Mouse (Mus musculus): ENCODE results near the gene Ddx46. TPM values are rescaled to one million over a fixed set of nuclear protein-coding genes. Genes with fewer than 3 reads are reported as not detected.

Gene Ddx46
- polyA plus RNA-seq (2015; fragmentation: Nextera tagmentation; extraction: Ambion mirVana), result 23.9 and 24.1 TPM in 2 replicates

DNA sequence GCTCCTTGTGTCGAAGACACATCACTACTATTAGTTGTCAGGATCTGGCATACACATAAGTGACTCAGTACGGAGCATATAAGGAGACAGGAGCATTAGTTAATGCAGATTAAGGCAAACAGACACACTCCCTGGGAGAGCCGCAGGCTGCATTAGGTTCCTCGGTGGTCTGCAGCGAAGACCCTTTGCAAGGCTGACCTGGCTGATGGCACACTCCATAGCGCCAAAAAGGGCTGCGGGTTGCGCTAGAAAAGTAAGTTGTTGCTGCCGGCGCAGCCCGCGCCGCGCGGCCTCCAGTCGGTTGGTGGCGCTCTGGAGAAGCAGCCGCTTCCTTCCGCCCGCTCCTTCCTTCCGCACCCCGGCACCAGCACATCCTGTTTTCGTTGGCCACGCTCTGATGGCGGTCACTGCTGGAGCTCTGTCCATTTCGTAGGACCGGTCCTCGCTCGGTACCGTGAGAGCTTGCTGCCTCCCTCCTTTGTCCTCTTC is at the start of gene Ddx46:
Gene Ddx46 (plus strand): TSS at position 389 of the 489 bp plus-strand sequence.
- no peaks in the 10 kb centered on the region for H3K9me3 ChIP-seq
- peaks cover 20% of the 10 kb centered on the region for H3K4me1 ChIP-seq (replicated peaks)
- H3K27ac ChIP-seq (replicated peaks), result peak within 1 kb of the TSS; percentile 83
- H3K27me3 ChIP-seq, result no peaks in the 10 kb centered on the region
- H3K36me3 ChIP-seq, result peaks cover 49% of the 10 kb centered on the region
- peak within 1 kb of the TSS; percentile 92 for H3K9ac ChIP-seq
- peak; percentile 92 for ATAC-seq (ENCODE audit: low FRiP score, low read depth)
- peak within 1 kb of the TSS; percentile 88 for H3K4me2 ChIP-seq
- peak within 1 kb of the TSS; percentile 100 for H3K4me3 ChIP-seq
- 6% methylated on average over 30 of the region's 30 CpGs for WGBS

GRCm38 (mm10) chr13:55591961-55592490 is 42.8 kb upstream of the Ddx46 start:
- Histone ChIP-seq H3K4me2 (peak overlapping the region; percentile 74; the same call in 1 of the 2 replicates), H3K9me3 (no peaks in the 10 kb centered on the region), H3K4me1 (replicated peaks) (peaks cover 24% of the 10 kb centered on the region), H3K36me3 (peaks cover 25% of the 10 kb centered on the region), H3K4me3 (no peak overlapping the region), H3K27me3 (no peaks in the 10 kb centered on the region), H3K9ac (no peak overlapping the region), H3K27ac (replicated peaks) (peak overlapping the region; percentile 87; the same call in 1 of the 2 replicates)
- WGBS, result 74% methylated on average over 4 of the region's 4 CpGs
- no peak for ATAC-seq (ENCODE audit: low FRiP score, low read depth)

DNA sequence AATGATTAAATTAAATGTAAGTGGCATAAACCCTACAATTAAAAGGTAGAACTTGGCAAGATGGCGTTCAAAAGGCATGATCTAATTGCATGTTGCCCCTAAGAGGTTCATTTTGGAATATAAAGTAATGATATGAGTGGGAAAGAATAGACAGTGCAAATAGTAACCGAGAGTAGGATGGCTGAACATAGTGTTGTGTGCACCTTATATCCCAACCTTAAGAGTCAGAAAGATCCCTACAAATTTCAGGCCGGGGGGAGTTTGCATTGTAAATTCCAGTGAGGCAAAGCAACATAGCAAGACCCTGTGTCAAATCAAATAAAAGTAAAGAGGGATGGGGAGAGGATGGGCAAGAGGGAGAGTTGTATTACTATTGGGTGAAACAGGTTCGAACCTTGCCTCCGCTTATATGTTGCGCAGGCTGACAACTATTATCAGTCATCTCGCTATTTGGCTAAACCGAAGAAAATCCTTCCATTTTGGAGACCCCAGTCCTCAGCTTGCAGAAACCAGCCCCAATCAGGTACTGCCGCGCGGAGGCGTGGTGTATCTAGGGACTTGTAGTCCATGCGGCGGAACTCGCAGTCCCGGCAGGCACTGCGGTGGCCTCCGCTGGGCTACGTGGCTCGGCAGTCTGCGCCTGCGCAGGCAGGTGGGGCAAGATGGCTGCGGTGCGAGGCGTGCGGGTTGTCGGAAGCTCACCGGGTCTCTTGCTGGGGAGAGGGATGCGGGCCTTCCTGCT is 42.1 kb upstream of the Ddx46 start:
- Histone ChIP-seq H3K4me2 (peak overlapping the region; percentile 74), H3K27me3 (no peaks in the 10 kb centered on the region), H3K36me3 (peaks cover 31% of the 10 kb centered on the region), H3K9ac (peak overlapping the region; percentile 79), H3K4me3 (peak overlapping the region; percentile 82), H3K4me1 (replicated peaks) (peaks cover 24% of the 10 kb centered on the region), H3K27ac (replicated peaks) (peak overlapping the region; percentile 87), H3K9me3 (no peaks in the 10 kb centered on the region)
- 5% methylated on average over 29 of the region's 29 CpGs for WGBS
- peak; percentile 99 for ATAC-seq (ENCODE audit: low FRiP score, low read depth)

- H3K4me2 ChIP-seq, result peak overlapping the region; percentile 74
- no peaks in the 10 kb centered on the region for H3K27me3 ChIP-seq
- ATAC-seq (ENCODE audit: low FRiP score, low read depth), result peak; percentile 67
- H3K4me3 ChIP-seq, result peak overlapping the region; percentile 82
- H3K36me3 ChIP-seq, result peaks cover 36% of the 10 kb centered on the region
- peak overlapping the region; percentile 79 for H3K9ac ChIP-seq
- H3K9me3 ChIP-seq, result no peaks in the 10 kb centered on the region
- WGBS, result 1% methylated on average over 31 of the region's 31 CpGs
- H3K4me1 ChIP-seq (replicated peaks), result peaks cover 24% of the 10 kb centered on the region
- peak overlapping the region; percentile 87 for H3K27ac ChIP-seq (replicated peaks)
Measured at GRCm38 (mm10) chr13:55593254-55593747, 41.5 kb upstream of the Ddx46 start.

GRCm38 (mm10) chr13:55595375-55595774 is 39.5 kb upstream of the Ddx46 start:
- Histone ChIP-seq H3K4me3 (no peak overlapping the region), H3K4me1 (replicated peaks) (peaks cover 31% of the 10 kb centered on the region), H3K27ac (replicated peaks) (no peak overlapping the region), H3K9ac (no peak overlapping the region), H3K9me3 (no peaks in the 10 kb centered on the region), H3K36me3 (peaks cover 36% of the 10 kb centered on the region), H3K4me2 (no peak overlapping the region), H3K27me3 (no peaks in the 10 kb centered on the region)
- 73% methylated on average over 12 of the region's 12 CpGs for WGBS
- no peak for ATAC-seq (ENCODE audit: low FRiP score, low read depth)

DNA sequence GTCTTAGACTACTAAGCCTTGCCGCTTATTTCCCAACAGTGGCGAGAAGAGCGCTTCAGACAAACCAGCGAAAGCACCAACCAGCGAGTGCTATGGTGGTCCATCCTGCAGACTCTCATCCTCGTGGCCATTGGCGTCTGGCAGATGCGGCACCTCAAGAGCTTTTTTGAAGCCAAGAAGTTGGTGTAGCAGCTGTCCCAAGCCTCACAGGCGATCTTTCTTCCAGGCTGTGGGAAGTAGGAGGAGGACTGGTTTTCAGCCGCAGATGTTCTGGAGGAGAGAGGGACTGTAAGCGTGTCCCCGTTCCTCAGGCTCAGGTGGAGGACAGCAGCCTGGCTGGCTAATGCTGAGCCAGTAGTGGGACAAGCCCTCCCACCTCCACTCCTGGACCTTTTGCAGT is 38.0 kb upstream of the Ddx46 start:
- Histone ChIP-seq H3K4me1 (replicated peaks) (peaks cover 45% of the 10 kb centered on the region), H3K4me3 (no peak overlapping the region), H3K9me3 (no peaks in the 10 kb centered on the region), H3K27me3 (no peaks in the 10 kb centered on the region), H3K36me3 (peaks cover 36% of the 10 kb centered on the region), H3K4me2 (no peak overlapping the region), H3K27ac (replicated peaks) (no peak overlapping the region), H3K9ac (no peak overlapping the region)
- ATAC-seq (ENCODE audit: low FRiP score, low read depth), result no peak
- WGBS, result 96% methylated on average over 12 of the region's 12 CpGs

DNA sequence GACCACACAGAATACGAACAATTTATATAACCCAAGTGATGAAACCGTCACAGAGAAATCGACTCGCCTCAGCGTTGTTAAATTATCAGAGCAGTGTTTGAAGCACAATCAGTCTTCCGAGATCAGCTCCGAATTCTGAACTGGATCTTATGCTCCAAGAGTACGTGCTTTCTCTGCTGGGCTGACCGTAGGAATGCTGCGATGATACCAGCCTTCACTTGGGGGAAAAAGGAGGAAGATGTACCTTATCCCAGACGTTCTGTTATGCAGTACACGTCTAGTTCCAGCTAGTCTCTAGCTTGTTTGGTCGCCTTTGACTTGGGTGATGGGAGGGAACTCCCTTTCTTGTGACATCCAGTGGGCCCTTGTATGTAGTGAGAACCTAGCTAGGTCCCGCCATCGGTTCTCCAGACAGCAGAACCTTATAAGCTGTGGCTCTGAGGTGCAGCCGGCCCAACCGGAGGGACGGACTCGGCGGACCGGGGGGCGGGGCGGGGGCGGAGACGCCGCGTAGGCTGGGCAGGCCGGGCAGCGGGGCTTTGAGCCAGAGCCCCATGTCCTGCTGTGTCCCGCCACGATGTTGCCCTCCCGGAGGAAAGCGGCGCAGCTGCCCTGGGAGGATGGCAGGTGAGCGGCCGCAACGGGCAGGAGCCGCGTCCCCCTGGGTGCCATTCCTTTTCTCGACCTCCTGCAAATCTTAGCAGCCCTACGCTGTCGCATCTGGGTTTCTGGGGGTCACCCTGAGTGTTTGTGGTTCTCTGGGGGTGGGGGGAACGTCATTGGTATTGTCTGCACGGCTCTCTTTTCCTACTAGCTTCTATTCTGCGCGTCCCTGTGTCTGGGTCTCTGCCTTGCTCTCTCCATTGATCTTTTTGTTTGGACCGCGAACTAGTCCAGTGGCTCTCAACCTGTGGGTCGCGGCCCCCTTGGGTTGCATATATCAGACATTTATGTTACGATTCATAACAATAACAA is 35.0 kb upstream of the Ddx46 start, which contains the start of gene B4galt7:
Gene B4galt7 (plus strand): TSS at position 331 of the 975 bp plus-strand sequence.
- peak within 1 kb of the TSS; percentile 78 for H3K27ac ChIP-seq (replicated peaks)
- no peaks in the 10 kb centered on the region for H3K9me3 ChIP-seq
- 10% methylated on average over 51 of the region's 51 CpGs for WGBS
- peak within 1 kb of the TSS; percentile 83 for H3K4me2 ChIP-seq
- H3K4me3 ChIP-seq, result peak within 1 kb of the TSS; percentile 86
- peaks cover 39% of the 10 kb centered on the region for H3K36me3 ChIP-seq
- H3K9ac ChIP-seq, result peak within 1 kb of the TSS; percentile 88
- H3K27me3 ChIP-seq, result no peaks in the 10 kb centered on the region
- H3K4me1 ChIP-seq (replicated peaks), result peaks cover 34% of the 10 kb centered on the region
- ATAC-seq (ENCODE audit: low FRiP score, low read depth), result peak; percentile 91

DNA sequence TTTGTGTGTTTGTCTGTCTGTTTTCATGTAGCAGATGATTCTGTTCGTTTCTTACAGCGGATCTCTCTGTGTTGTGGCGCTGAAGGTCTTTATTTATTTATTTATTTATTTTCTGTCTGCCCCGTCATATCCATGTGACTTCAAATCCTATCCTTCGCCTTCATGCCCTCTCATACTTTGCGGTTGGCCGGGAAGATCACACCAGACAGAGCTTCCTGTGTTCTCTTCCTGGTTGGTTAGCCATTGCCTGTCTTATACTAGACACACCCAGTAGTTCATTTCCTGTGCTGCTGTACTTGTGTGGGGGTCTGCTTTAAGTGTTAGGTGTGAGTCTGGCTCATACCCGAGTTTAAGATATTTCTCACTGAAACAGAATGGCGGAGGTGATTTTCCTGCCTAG is 34.2 kb upstream of the Ddx46 start:
- WGBS, result 16% methylated on average over 9 of the region's 9 CpGs

GRCm38 (mm10) chr13:55601611-55602010 is 33.2 kb upstream of the Ddx46 start:
- peaks cover 23% of the 10 kb centered on the region for H3K36me3 ChIP-seq
- H3K4me1 ChIP-seq (replicated peaks), result peaks cover 28% of the 10 kb centered on the region
- no peaks in the 10 kb centered on the region for H3K27me3 ChIP-seq
- H3K9me3 ChIP-seq, result no peaks in the 10 kb centered on the region
- H3K4me2 ChIP-seq, result peak overlapping the region; percentile 83
- ATAC-seq (ENCODE audit: low FRiP score, low read depth), result no peak
- no peak overlapping the region for H3K27ac ChIP-seq (replicated peaks)
- peak overlapping the region; percentile 86; the same call in 1 of the 2 replicates for H3K4me3 ChIP-seq
- no peak overlapping the region for H3K9ac ChIP-seq
- WGBS, result 10% methylated on average over 3 of the region's 3 CpGs

More for the DNA sequence above, 34.2 kb upstream of the Ddx46 start:
- Histone ChIP-seq H3K9ac (peak overlapping the region; percentile 88), H3K4me3 (peak overlapping the region; percentile 86), H3K4me2 (peak overlapping the region; percentile 83), H3K27me3 (no peaks in the 10 kb centered on the region), H3K27ac (replicated peaks) (peak overlapping the region; percentile 78), H3K4me1 (replicated peaks) (peaks cover 28% of the 10 kb centered on the region), H3K9me3 (no peaks in the 10 kb centered on the region), H3K36me3 (peaks cover 31% of the 10 kb centered on the region)
- ATAC-seq (ENCODE audit: low FRiP score, low read depth), result peak; percentile 37; the same call in 1 of the 2 replicates

GRCm38 (mm10) chr13:55604606-55605005 is 30.2 kb upstream of the Ddx46 start:
- ATAC-seq (ENCODE audit: low FRiP score, low read depth), result no peak
- Histone ChIP-seq H3K4me2 (no peak overlapping the region), H3K27me3 (no peaks in the 10 kb centered on the region), H3K36me3 (peaks cover 25% of the 10 kb centered on the region), H3K4me1 (replicated peaks) (peaks cover 24% of the 10 kb centered on the region), H3K4me3 (no peak overlapping the region), H3K9ac (no peak overlapping the region), H3K9me3 (no peaks in the 10 kb centered on the region), H3K27ac (replicated peaks) (no peak overlapping the region)
- WGBS, result 91% methylated on average over 3 of the region's 3 CpGs

DNA sequence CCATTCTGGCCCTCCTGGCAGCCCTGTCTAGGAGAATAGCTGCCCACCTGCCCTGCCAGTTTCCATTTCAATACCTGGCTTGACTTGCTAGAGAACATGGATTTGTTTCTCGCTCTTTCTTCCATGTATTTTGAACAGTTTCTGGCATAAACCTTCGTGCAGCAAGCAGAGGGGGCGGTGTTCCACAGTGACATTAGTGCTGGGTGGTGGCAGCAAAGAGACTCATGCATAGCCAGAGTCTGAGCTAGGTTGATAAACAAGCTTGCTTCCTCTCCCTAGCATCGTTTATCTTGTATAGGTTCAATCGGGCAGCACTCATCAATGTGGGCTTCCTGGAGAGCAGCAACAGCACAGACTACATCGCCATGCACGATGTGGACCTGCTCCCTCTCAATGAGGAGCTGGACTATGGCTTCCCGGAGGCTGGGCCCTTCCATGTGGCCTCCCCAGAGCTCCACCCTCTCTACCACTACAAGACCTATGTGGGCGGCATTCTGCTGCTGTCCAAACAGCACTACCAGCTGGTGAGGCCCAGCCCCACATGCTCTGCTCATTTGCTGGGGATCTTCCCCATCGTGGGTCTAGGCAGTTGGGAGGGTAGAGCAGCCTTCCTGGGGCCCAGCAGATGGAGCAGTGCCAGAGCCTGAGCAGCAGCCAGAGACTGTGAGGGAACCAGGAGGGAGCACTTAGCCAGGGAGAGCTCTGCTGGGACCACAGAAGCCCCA is 27.8 kb upstream of the Ddx46 start:
- Histone ChIP-seq H3K9ac (no peak overlapping the region), H3K27ac (replicated peaks) (no peak overlapping the region), H3K9me3 (no peaks in the 10 kb centered on the region), H3K4me2 (no peak overlapping the region), H3K36me3 (peaks cover 33% of the 10 kb centered on the region), H3K27me3 (no peaks in the 10 kb centered on the region), H3K4me3 (no peak overlapping the region), H3K4me1 (replicated peaks) (peaks cover 5% of the 10 kb centered on the region)
- WGBS, result 81% methylated on average over 10 of the region's 10 CpGs
- no peak for ATAC-seq (ENCODE audit: low FRiP score, low read depth)

All from hindbrain, embryonic 15.5 days (tissue).